Mouse (Mus musculus): ENCODE measurements at regions not wholly inside any gene's neighbourhood (a gene's known extent, or its start where the extent isn't known, plus 50 kb on each side); places are given as distances from the start of the nearest gene placed in this dataset.

GRCm38 (mm10) chr9:30710131-30710530 lies 212.1 kb downstream of the Adamts15 start:
- no peak for TF ChIP-seq CTCF (IDR thresholded peaks at IDR 0.05)
- no peak for TF ChIP-seq EP300 (IDR thresholded peaks at IDR 0.05)
